Mouse (Mus musculus) embryonic facial prominence, embryonic 14.5 days (tissue): Measurements from ENCODE around the gene Ccdc90b. TPM values are rescaled to one million over a fixed set of nuclear protein-coding genes. Genes with fewer than 3 reads are reported as not detected.
A peak's percentile ranks its signal among the peaks of the same experiment; 100 is the strongest.

Experiments used
- ATAC-seq: fragments of 200-750 bp; cut with Nextera tagmentation; 2 replicates; pipeline ENCODE4 v1.8.0; 2017; ENCODE audit warnings: low read depth, moderate number of reproducible peaks, moderate TSS enrichment
- DNase-seq: peaks from one replicate; pipeline ENCODE4 v3.0.0-alpha.2; 2015; ENCODE audit warnings: low spot score
- H3K27ac ChIP-seq: fragments of 300-500 bp; sonication (generic); replicated peaks from 2 replicates; pipeline ENCODE4 v1.5.1; 2014; ENCODE audit warnings: low read depth, mild to moderate bottlenecking, low read length, moderate library complexity
- H3K27me3 ChIP-seq: fragments of 300-500 bp; sonication (generic); replicated peaks from 2 replicates; pipeline ENCODE4 v1.6.1; 2014; ENCODE audit warnings: low read length; ENCODE audit not compliant: control insufficient read depth, insufficient read depth
- H3K36me3 ChIP-seq: fragments of 300-500 bp; sonication (generic); 2 replicates; pipeline ENCODE4 v1.6.1; 2014; ENCODE audit warnings: low read length, mixed read lengths; ENCODE audit not compliant: control insufficient read depth, insufficient read depth
- H3K4me1 ChIP-seq: fragments of 300-500 bp; sonication (generic); 2 replicates; pipeline ENCODE4 v1.6.1; 2014; ENCODE audit warnings: antibody characterized with exemption, low read length; ENCODE audit not compliant: control insufficient read depth, insufficient read depth
- H3K4me2 ChIP-seq: fragments of 300-500 bp; sonication (generic); 2 replicates; pipeline ENCODE4 v1.6.1; 2014; ENCODE audit warnings: low read depth, mild to moderate bottlenecking, low read length, moderate library complexity, mixed read lengths
- H3K4me3 ChIP-seq: fragments of 300-500 bp; sonication (generic); 2 replicates; pipeline ENCODE4 v1.5.1; 2014; ENCODE audit warnings: low read depth, mild to moderate bottlenecking, low read length
- H3K9ac ChIP-seq: fragments of 300-500 bp; sonication (generic); 2 replicates; pipeline ENCODE4 v1.6.1; 2014; ENCODE audit warnings: low read depth, mild to moderate bottlenecking, low read length, moderate library complexity, mixed read lengths
- H3K9me3 ChIP-seq: fragments of 300-500 bp; sonication (generic); 2 replicates; pipeline ENCODE4 v1.6.1; 2016; ENCODE audit warnings: low read length; ENCODE audit not compliant: control insufficient read depth
- WGBS: fragments of 180-500 bp; shearing (Covaris S2); extraction: QIAGEN DNeasy Blood & Tissue Kit; methylation state at CpG from one replicate; pipeline ENCODE4 v1.1.7; 2014; 5-methylcytosine and 5-hydroxymethylcytosine counted together
- polyA plus RNA-seq: library from polyadenylated mRNA; unstranded; fragments of >200 nt; fragmentation: Nextera tagmentation; extraction: Ambion mirVana; gene quantifications from 2 replicates; pipeline ENCODE4 v1.2.1, GENCODE M21; 2014

The Ccdc90b gene
- polyA plus RNA-seq, 1 experiment from 2014 or later: 49.0 TPM

GRCm38 (mm10) chr7:92630167-92630566, 69.2 kb downstream of the Ccdc90b start:
- Histone ChIP-seq H3K9me3 (no peaks in the 10 kb centered on the region), H3K9ac (no peak overlapping the region), H3K27ac (no peak overlapping the region), H3K27me3 (no peaks in the 10 kb centered on the region), H3K4me1 (no peaks in the 10 kb centered on the region), H3K4me3 (no peak overlapping the region), H3K36me3 (no peaks in the 10 kb centered on the region), H3K4me2 (no peak overlapping the region)
- WGBS: 24% methylated on average over 2 of the region's 2 CpGs
- DNase-seq (peak; percentile 36), ATAC-seq (no peak)

Other genes starting within 250 kb of the Ccdc90b start
- 5.8 and 7.2 TPM in 2 replicates for gene Ankrd42, start 76.0 kb downstream of the Ccdc90b start, polyA plus RNA-seq
- gene Pcf11, start 108.8 kb downstream of the Ccdc90b start, polyA plus RNA-seq: 19.0 and 19.6 TPM in 2 replicates
- 21.3 and 25.8 TPM in 2 replicates for gene Rab30, start 180.5 kb downstream of the Ccdc90b start, polyA plus RNA-seq